Mouse (Mus musculus): ENCODE measurements at regions not wholly inside any gene's neighbourhood (a gene's known extent, or its start where the extent isn't known, plus 50 kb on each side); places are given as distances from the start of the nearest gene placed in this dataset.

GRCm38 (mm10) chr16:85743022-85743421 lies 59.9 kb downstream of the Adamts1 start:
- no peak for DNase-seq (ENCODE audit: low spot score)

GRCm38 (mm10) chr16:85738606-85739195 lies 64.2 kb downstream of the Adamts1 start:
- no peak for DNase-seq (ENCODE audit: low spot score)

GRCm38 (mm10) chr16:85728026-85728425 lies 74.9 kb downstream of the Adamts1 start:
- DNase-seq (ENCODE audit: low spot score), result no peak

GRCm38 (mm10) chr16:85721968-85722367 lies 80.9 kb downstream of the Adamts1 start:
- DNase-seq (ENCODE audit: low spot score), result no peak

GRCm38 (mm10) chr16:85712291-85712690 lies 90.6 kb downstream of the Adamts1 start:
- no peak for DNase-seq (ENCODE audit: low spot score)

- DNase-seq (ENCODE audit: low spot score), result no peak
Measured at GRCm38 (mm10) chr16:85704254-85705020, 98.5 kb downstream of the Adamts1 start.

- DNase-seq (ENCODE audit: low spot score), result no peak
Measured at GRCm38 (mm10) chr16:85702889-85703480, 99.9 kb downstream of the Adamts1 start.

GRCm38 (mm10) chr16:85699329-85699728 lies 103.6 kb downstream of the Adamts1 start:
- DNase-seq (ENCODE audit: low spot score), result no peak

- no peak for DNase-seq (ENCODE audit: low spot score)
Measured at GRCm38 (mm10) chr16:85682721-85683120, 120.2 kb downstream of the Adamts1 start.

GRCm38 (mm10) chr16:85680351-85680750 lies 122.6 kb downstream of the Adamts1 start:
- DNase-seq (ENCODE audit: low spot score), result no peak

GRCm38 (mm10) chr16:85678781-85679180 lies 124.1 kb downstream of the Adamts1 start:
- no peak for DNase-seq (ENCODE audit: low spot score)

GRCm38 (mm10) chr16:85678228-85678627 lies 124.7 kb downstream of the Adamts1 start:
- DNase-seq (ENCODE audit: low spot score), result no peak

- DNase-seq (ENCODE audit: low spot score), result peak; percentile 17
Measured at GRCm38 (mm10) chr16:85677027-85677426, 123.8 kb upstream of the Cyyr1 start.

GRCm38 (mm10) chr16:85668767-85669166 lies 115.6 kb upstream of the Cyyr1 start:
- DNase-seq (ENCODE audit: low spot score), result no peak

GRCm38 (mm10) chr16:85667790-85668189 lies 114.6 kb upstream of the Cyyr1 start:
- DNase-seq (ENCODE audit: low spot score), result no peak

GRCm38 (mm10) chr16:85649516-85649915 lies 96.3 kb upstream of the Cyyr1 start:
- no peak for DNase-seq (ENCODE audit: low spot score)

- DNase-seq (ENCODE audit: low spot score), result no peak
Measured at GRCm38 (mm10) chr16:85640992-85641391, 87.8 kb upstream of the Cyyr1 start.

- DNase-seq (ENCODE audit: low spot score), result no peak
Measured at GRCm38 (mm10) chr16:85637079-85637478, 83.9 kb upstream of the Cyyr1 start.

GRCm38 (mm10) chr16:85629738-85630137 lies 76.5 kb upstream of the Cyyr1 start:
- no peak for DNase-seq (ENCODE audit: low spot score)

GRCm38 (mm10) chr16:85624505-85624904 lies 71.3 kb upstream of the Cyyr1 start:
- DNase-seq (ENCODE audit: low spot score), result no peak

- DNase-seq (ENCODE audit: low spot score), result no peak
Measured at GRCm38 (mm10) chr16:85604089-85604488, 50.9 kb upstream of the Cyyr1 start.

Measured in gastrocnemius, adult 18-20 months (tissue).